Mouse (Mus musculus): Measurements from ENCODE around the gene Morn2. TPM values are rescaled to one million over a fixed set of nuclear protein-coding genes. Genes with fewer than 3 reads are reported as not detected.
"Not testable (repeated sequence)": the region's sequence is repeated elsewhere in the genome, so short reads cannot be mapped to it uniquely, and the experiment has no call there.

Morn2 gene
- total RNA-seq (2021) = 10 to 100 TPM; 14.8 to 16.0 TPM

DNA sequence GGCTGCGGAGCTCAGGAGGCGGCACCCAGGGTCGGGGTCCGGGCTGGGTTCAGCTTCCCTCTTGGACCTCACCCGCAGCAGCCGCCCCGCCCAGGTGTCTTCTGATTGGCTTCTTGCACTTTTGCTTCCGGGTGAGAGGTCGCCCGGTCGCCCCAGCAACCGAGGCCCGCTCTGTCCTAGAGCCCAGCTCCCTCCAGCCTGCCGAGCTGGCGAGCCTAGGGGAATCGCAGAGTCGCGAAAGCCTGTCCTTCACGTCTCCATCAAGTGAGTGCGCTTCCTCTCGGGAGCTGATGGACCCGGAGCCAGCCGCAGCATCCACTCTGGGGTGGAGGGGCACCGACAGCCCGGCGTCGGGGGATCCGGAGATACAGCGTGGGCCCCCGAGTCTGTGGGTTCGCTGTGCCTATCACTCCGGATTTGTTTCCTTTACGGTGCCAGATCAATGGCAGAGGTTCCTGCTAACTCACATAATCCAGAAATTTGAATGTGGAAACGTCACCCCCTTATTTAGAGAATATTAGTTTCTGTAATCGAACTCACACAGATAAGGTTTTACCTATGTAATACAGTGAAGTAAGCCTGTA lies at the start of gene Morn2, which contains the start of gene Dhx57:
Morn2 (plus strand) TSS at position 130 of the 584 bp plus-strand sequence.
Dhx57 (minus strand) TSS at position 403 of the 584 bp plus-strand sequence.
- DNase-seq (ENCODE audit: low spot score) = peak; percentile 95
- intact Hi-C loops (cut with DNase I) = loop anchor here (5.0 kb wide), 1 partner anchor 82 kb away; the partner anchor contains the start of gene Gm10190

GRCm38 (mm10) chr17:80241594-80241993 lies 48.4 kb upstream of the Morn2 start:
- intact Hi-C loops (cut with DNase I) = no loop called here
- no peak for DNase-seq (ENCODE audit: low spot score)

GRCm38 (mm10) chr17:80243116-80243515 lies 46.9 kb upstream of the Morn2 start:
- DNase-seq (ENCODE audit: low spot score) = no peak
- intact Hi-C loops (cut with DNase I) = no loop called here

DNA sequence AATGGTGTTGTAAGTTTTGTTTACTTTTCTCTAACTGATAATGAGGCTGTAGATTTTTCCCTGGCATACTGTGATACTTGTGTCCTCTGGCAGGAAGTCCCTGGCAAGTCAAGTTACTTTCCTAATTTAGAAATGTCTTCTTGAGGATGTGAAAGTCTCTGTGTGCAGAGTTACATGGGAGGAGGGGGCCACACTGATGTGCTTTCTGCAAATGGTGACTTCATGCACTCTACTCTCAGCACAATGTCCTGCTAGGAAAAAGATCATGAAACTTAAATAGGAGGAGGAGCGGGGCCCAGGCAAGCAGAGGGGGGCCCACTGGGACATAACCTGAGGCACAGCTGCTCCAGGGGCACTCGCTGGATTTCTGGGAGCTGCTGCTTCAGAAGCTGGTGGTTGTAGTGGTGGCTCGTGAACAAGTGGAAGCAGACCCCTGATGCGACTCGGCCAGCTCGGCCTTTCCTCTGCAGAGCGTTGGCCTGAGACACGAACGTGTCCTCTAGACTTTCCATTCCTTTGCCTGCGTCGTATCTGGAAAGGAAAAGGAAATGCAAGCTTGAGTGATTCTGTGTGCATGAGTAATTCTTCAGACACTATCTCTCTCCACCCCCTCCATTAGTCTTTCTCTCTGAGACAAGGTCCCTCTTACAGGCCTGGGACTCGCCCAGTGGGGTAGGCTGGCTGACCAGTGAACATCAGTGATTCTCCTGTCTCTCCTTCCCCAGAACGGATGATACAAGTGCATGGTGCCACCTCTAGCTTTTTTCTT lies 37.1 kb upstream of the Morn2 start:
- DNase-seq (ENCODE audit: low spot score) = no peak
- intact Hi-C loops (cut with DNase I) = no loop called here

GRCm38 (mm10) chr17:80254421-80254820 lies 35.6 kb upstream of the Morn2 start:
- intact Hi-C loops (cut with DNase I) = no loop called here
- DNase-seq (ENCODE audit: low spot score) = no peak

GRCm38 (mm10) chr17:80255208-80255607 lies 34.8 kb upstream of the Morn2 start:
- peak; percentile 67 for DNase-seq (ENCODE audit: low spot score)
- intact Hi-C loops (cut with DNase I) = no loop called here

- DNase-seq (ENCODE audit: low spot score) = no peak
- intact Hi-C loops (cut with DNase I) = no loop called here
These were observed 22.9 kb upstream of the Morn2 start for GRCm38 (mm10) chr17:80267065-80267464.

GRCm38 (mm10) chr17:80268151-80268550 lies 21.9 kb upstream of the Morn2 start:
- intact Hi-C loops (cut with DNase I) = no loop called here
- no peak for DNase-seq (ENCODE audit: low spot score)

DNA sequence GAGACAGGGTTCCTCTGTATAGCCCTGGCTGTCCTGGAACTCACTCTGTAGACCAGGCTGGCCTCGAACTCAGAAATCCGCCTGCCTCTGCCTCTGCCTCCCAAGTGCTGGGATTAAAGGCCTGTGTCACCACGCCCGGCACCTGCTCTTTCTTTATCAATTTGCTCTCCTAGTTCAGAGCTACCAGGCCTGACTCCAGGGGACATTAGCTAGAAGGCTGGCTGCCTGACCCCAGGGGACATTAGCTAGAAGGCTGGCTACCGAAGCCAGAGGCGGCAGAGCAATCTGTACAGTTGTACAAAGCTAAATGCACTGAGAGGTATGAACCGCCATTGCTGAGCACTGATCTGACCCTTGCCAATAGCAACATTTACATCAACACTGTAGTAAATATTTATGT lies 19.4 kb upstream of the Morn2 start:
- DNase-seq (ENCODE audit: low spot score); intact Hi-C loops (cut with DNase I): not testable (repeated sequence)

GRCm38 (mm10) chr17:80278255-80278654 lies 11.7 kb upstream of the Morn2 start:
- intact Hi-C loops (cut with DNase I) = no loop called here
- DNase-seq (ENCODE audit: low spot score) = no peak

DNA sequence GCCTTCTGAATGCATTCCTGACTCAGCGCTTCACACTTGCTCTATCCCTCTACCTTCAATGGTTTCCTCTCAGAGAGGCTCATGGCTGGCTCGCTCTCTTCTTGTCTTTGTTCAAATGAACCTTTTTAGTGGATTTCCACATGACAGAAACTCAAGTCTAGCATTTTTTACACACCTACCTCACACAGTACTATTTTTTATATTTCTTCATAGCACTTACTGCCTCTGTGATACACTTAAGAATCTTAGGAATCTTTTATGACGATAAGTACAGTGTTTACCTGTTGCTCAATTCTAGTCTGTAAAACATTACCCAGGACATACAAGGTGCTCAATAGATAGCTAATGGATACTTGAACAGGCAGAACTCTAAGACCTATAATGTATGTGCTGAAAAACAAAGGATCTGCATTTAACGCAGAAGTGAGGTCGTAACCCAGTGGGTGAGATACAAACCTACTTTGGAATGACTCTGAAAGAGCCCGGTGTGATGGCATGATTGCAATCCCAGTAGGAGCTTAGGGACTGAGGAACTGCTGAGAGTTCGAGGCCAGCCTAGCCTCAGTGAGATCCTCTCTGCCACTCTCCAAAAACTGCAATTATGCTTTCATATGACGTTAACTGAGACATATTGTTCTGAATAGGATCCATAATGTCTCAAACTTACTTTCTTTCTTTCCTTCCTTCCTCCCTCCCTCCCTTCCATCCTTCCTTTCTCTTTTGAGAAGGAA lies 10.5 kb upstream of the Morn2 start:
- DNase-seq (ENCODE audit: low spot score) = no peak
- intact Hi-C loops (cut with DNase I) = no loop called here

DNA sequence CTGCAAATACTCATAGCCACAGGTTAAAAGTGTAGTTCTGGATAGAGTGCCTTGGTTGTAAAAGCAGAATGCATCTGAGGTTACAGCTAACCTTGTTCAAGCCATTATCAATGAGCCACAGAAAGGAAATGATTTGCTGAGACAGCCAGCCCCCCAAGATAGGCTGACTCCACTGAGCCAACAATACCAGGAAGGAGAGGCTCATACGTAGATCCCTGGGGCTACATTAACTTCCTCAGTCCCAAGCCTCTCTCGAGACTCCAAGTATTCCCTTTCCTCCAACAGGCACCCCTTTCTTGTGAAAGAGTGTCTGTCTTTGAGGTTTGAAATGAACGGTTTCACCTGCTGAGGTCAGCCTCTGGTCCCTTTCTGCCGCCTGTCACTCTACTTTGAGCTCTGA lies 5.6 kb upstream of the Morn2 start:
- no peak for DNase-seq (ENCODE audit: low spot score)
- intact Hi-C loops (cut with DNase I) = no loop called here

- no peak for DNase-seq (ENCODE audit: low spot score)
- intact Hi-C loops (cut with DNase I) = no loop called here
These were observed 2.0 kb upstream of the Morn2 start for GRCm38 (mm10) chr17:80288012-80288411.

DNA sequence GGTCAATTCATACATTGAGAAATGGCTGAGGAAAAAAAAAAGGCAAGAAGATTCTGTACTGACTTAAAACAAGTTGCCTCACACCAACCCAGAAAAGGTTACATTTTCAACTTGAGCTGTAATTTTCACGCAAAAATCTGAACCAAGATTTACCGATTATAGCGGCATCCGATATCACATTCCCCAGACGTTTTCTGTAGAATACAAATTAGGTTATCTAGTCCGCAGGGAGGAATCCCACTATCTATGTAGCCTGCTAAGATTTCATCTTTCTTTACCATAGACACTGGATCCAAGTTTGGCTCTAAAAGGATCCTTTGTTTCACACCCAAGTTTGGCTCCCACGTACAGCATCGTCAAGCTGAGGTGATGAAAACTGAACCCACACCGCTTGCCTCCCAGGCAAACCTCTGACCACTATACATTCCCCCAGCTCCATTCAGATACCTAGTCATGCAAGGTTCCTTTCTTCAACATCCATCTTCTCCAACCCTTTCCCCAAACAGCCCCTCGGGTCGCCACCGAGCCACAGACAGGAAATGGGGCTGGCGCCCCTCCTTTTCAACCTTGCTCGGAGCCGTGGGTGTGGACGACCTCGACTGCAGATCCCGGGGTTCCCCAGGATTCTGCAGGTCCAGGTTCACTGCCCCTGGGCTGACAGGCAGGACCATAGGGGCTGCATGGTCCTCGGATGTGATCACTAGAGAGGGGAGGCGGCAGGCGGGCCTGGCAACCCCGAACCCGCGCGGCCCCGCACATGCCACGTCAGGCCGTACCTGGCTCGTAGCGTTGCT lies 526 bp upstream of the Morn2 start:
- no peak for DNase-seq (ENCODE audit: low spot score)
- intact Hi-C loops (cut with DNase I) = loop anchor here (5.0 kb wide), 1 partner anchor 83 kb away; the partner anchor contains the start of gene Gm10190

- intact Hi-C loops (cut with DNase I) = loop anchor here (5.0 kb wide), 1 partner anchor 81 kb away; the partner anchor contains the start of gene Gm10190
- DNase-seq (ENCODE audit: low spot score) = no peak
These were observed 1.1 kb downstream of the Morn2 start for GRCm38 (mm10) chr17:80291148-80291547.

DNA sequence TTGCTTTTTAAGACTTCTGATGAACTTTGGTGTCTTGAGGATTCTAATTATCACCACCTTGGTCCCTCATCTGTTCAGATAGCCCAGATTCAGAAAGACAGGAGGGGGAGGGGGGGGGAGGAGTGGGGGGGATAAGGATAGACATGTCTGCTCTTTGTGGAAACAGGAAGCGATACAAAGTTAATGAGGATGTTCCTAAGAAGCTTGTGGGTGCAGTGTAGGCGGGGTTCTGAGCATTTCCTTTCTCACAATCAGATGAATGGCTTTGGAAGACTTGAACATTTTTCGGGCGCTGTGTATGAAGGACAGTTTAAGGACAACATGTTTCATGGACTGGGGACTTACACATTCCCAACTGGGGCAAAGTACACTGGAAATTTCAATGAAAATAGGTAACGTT lies 5.3 kb downstream of the Morn2 start:
- DNase-seq (ENCODE audit: low spot score) = no peak
- intact Hi-C loops (cut with DNase I) = no loop called here

DNA sequence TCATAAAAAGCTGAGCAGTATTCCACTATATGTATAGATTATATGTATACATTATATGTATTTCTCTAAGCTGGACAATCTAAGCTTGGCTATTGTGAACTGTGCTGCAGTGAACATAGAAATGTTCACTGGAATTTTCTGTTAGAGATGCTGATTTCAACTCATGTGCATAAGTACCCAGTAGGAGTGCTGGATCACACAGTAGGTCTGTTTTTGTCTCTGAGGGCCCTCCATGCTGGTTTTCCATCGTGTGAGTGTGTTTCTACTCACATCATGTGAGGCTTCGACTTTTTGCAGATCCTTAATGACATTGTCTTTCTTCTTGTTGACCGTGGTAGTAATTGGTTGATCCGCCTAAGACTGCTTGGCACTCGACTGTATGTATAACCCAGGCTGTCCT lies 8.8 kb downstream of the Morn2 start:
- no peak for DNase-seq (ENCODE audit: low spot score)
- intact Hi-C loops (cut with DNase I) = no loop called here

DNA sequence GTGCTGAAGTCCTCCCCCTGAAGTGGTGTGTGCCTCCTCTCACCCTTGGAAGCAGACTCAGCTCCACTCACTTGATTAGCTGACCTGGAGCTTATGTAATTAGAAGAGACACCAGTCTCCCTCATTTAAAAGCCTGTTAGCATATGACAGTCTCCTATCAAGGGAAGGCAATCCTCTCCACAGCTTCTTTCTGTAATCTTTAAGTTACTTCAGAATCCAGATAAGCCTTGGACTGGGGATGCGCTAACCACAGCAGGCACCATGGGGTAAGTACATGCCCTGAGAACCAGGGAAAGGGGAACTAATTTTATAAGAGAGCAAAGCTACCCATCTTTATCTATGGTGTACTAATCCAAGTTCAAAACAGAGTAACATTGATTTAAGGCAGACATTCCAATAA lies 17.2 kb downstream of the Morn2 start, which contains the start of gene Arhgef33:
Arhgef33 (plus strand) TSS at position 157 of the 400 bp plus-strand sequence.
- DNase-seq (ENCODE audit: low spot score) = no peak
- intact Hi-C loops (cut with DNase I) = no loop called here

GRCm38 (mm10) chr17:80311761-80312160 lies 21.8 kb downstream of the Morn2 start:
- no peak for DNase-seq (ENCODE audit: low spot score)
- intact Hi-C loops (cut with DNase I) = no loop called here

DNA sequence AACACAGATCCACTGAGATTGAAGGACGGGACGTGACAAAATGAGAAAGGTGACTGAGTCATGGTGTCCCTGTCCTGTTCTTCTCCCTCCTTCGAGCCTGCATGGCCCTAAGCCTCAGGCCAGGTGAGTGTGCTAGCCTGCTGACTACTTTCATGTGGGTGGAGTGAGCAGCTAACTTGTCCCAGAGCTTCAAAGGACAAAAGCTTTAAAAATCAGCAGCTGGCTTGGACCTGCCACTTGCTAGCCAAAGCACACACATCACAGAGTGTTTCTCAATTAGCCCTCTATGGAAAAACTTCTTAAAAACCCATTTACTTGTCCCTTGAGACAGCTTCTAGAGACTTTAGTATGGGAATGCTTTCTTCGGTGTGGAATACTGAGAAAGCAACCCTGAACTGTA lies 22.4 kb downstream of the Morn2 start:
- DNase-seq (ENCODE audit: low spot score) = no peak
- intact Hi-C loops (cut with DNase I) = no loop called here
